Mouse (Mus musculus) kidney, postnatal 10 days (tissue): Measurements from ENCODE around the gene Cnnm2.

Experiments used
- DNase-seq: peaks from one replicate; pipeline ENCODE4 v3.0.0; 2021; ENCODE audit warnings: mixed read lengths

Cnnm2 gene

GRCm38 (mm10) chr19:46848381-46849268 is 87.2 kb downstream of the Cnnm2 start:
- peak; percentile 35 for DNase-seq

DNA sequence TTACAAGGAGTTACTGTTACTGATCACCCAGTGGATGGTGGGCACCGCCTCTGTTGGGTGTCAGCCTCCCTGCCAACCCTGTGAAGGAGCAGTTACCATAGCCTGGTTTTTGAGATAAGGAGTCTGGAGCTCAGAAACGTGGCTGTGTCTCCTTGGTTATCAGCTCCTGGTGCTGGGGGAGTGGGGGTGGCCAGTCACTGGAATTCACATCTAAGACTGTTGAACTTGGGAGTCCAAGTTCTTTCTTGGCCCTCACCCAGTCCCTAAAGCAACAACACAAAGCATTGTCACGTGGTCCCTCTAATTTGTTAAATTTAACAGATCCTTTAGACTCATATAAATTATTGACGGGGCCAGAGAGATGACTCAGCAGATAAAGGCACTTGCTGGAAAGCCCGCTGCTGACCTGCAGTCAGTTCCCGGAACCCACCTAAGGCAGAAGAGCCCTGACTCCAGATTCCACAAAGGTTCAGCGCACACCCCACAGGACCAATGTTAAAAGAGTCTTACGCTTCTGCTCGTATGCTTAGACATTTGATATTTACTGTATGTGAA is 88.1 kb downstream of the Cnnm2 start:
- DNase-seq = peak; percentile 47

- DNase-seq = no peak
Measured at GRCm38 (mm10) chr19:46856232-46856631, 94.8 kb downstream of the Cnnm2 start.

DNA sequence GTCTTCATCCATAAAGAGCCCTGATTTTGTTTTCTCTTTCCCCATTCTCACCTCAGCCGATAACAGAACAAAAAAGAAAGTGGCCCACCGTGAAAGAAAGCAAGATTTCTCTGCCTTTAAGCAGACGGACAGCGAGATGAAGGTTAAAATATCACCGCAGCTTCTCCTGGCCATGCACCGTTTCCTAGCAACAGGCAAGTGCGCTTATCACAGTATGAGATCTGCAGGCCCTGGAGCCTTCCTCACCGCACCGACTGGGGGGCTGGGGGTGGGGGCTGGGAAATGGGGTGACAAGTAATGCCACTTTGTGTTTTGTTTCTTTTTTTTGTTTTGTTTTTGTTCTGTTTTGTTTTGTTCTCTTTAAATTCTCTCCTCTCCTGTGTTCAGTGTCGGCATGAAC is 95.4 kb downstream of the Cnnm2 start:
- no peak for DNase-seq

DNA sequence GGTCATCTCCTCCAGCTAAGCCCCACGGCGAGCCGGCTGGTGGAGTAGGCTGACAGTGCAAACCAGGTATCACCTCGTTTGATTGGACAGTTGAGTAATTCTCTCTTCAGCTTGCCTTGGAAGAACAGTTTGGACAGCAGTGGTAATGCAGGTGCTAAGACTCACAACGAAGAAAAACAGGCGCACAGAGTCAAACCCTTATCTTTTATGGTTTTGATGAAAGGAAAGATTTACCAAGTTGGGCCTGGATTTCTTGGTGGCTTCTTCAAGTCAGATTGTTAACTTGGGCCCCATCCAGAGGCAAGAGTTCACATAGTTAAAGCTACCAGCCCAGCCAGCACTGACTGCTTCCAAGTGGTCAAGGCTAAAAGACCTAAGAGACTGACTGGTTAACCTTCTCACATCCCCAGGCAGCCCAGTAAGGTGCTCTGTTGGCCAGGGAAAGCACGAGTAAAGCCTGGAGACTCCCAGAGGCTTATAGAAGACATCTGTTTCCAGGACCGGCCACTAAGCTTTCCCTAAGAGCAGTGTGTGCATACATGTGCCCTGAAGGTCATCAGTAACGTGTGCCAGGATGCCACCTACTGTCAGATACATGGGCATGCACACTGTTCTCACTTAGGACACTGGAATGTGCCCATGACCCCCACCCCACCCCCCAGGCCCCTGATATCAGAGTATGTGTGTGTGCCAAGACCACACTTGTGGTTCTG is 96.0 kb downstream of the Cnnm2 start:
- DNase-seq = peak; percentile 49

DNA sequence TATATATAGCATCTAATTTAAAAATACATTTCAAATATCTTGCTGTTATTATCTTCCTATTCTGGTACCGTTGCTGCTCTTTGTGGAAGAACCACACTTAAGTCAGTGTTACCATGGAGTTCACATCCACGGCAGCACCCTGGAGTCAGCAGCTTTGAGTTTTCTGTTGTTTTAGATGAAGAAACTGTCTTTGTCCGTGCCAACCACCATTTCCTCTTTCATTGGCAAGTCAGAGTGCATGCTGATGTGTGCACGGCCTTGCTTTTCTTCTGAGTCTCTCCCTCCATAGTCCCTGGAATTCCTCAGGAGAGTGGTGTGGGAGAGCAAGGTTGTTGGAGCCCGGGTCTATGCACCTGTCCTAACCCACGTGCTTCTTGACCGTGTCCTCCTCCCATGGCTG is 96.8 kb downstream of the Cnnm2 start:
- no peak for DNase-seq

GRCm38 (mm10) chr19:46862556-46862955 is 101.2 kb downstream of the Cnnm2 start:
- DNase-seq = no peak

- DNase-seq = no peak
Measured at GRCm38 (mm10) chr19:46863236-46863927, 102.0 kb downstream of the Cnnm2 start.

- no peak for DNase-seq
Measured at GRCm38 (mm10) chr19:46864079-46864478, 102.7 kb downstream of the Cnnm2 start.

GRCm38 (mm10) chr19:46864731-46865331 is 103.4 kb downstream of the Cnnm2 start:
- DNase-seq = no peak

- no peak for DNase-seq
Measured at GRCm38 (mm10) chr19:46865381-46865780, 104.0 kb downstream of the Cnnm2 start.

GRCm38 (mm10) chr19:46869049-46869448 is 107.7 kb downstream of the Cnnm2 start:
- DNase-seq = no peak

GRCm38 (mm10) chr19:46869526-46869925 is 108.1 kb downstream of the Cnnm2 start:
- DNase-seq = peak; percentile 90

DNA sequence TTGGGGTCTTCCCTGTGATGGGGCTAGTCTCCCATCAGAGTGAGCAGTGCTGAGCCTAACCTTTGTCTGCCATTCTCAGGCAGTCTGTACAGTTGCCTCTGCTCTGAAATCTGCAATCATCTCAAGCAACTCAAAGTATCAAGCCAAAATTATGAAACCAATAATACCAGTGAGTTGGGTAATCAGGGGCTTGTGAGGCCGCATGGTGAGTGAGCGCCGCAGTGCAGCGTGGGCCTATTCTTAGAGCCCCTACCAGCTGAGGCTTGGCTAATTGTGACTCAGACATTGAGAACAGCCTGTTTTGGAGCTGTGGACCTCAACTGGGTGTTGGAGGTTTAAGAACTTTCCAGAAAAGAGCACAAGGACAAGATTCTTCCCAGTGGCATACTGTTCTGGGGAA is 109.7 kb downstream of the Cnnm2 start:
- no peak for DNase-seq

GRCm38 (mm10) chr19:46871651-46872050 is 110.3 kb downstream of the Cnnm2 start:
- DNase-seq = no peak

DNA sequence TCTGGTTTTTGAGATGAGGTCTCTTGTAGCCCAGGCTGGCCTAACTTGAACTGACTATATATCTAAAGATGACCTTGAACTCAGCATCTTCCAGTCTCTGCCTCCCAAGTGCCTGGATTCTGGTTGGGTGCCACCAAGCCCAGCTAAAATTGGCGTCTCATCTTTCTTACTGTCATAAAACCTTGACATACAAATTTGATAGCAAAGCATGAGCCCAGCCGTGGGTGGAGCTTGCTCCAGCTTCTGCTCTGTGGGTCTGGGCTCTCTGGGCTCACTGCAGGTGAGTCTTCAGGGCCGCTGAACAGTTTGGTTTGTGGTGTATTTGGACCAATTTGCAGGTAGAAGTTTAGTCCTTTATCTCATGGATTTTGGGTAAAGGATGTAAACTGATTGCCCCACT is 112.5 kb downstream of the Cnnm2 start:
- DNase-seq = no peak

DNA sequence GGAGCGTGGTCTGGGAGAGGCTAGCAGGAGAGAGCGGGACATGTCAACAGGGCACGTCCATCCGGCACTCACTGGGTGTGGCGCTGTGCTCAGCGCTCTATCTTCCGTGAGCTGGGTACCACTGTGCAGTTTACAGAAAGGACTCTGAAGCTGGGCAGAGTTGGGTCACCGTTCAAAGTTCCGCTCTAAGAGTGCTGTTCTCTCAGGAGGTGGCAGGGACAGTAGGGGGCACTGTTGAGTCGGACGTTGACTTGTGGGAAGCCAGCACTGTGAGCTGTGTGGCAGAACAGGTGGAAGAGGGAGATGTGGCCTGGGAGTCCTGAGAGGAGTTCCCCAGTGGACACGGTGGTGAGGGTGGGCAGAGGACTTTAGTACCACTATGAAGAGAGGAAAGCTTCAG is 114.4 kb downstream of the Cnnm2 start:
- peak; percentile 92 for DNase-seq

DNA sequence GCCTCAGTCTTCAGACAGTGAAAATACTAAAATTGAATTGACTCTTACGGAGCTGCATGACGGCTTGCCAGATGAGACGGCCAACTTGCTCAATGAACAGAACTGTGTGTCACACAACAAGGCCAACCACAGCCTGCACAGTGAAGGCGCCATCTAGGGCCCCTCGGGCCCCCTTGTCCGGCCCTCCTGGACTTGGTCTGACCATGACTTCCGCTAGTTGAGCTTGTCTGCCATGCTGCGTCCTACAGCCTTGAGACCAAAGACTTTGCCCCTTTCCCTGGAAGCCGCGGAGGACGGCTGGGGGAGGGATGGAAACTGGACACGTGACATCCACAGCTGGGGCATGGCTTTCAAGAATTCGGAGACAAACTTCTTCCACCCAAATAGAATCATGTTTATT is 116.5 kb downstream of the Cnnm2 start:
- peak; percentile 52 for DNase-seq

GRCm38 (mm10) chr19:46878346-46878745 is 117.0 kb downstream of the Cnnm2 start:
- peak; percentile 81 for DNase-seq

DNA sequence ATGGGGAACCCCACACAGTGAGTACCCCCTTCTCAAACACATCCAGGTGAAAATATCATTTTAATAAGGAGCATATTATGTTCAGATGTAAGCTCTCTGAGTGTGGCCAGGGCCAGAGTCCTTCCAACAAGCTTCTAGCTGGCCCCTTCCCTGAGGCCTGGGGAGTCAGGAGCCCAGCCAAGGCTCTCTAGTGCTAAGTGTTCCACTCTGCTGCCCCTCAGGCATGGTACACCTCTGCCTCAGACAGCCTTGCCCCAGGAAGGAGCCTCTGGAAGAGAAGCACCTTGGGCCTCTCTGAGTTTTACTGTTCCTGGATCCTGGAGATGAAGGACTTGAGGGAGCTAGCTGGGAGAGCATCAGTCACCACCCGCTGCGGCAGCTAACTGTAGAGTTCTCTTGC is 118.5 kb downstream of the Cnnm2 start:
- peak; percentile 60 for DNase-seq

GRCm38 (mm10) chr19:46885365-46885764 is 124.0 kb downstream of the Cnnm2 start:
- no peak for DNase-seq

- DNase-seq = no peak
Measured at GRCm38 (mm10) chr19:46886826-46887225, 125.4 kb downstream of the Cnnm2 start.
